Mouse (Mus musculus) liver, embryonic 13.5 days (tissue): Measurements from ENCODE around the gene 4930503B20Rik. TPM values are rescaled to one million over a fixed set of nuclear protein-coding genes. Genes with fewer than 3 reads are reported as not detected.

Experiments used
- ATAC-seq: fragments of 200-750 bp; cut with Nextera tagmentation; 2 replicates; pipeline ENCODE4 v1.8.0; 2017; ENCODE audit warnings: low read depth, mild to moderate bottlenecking, moderate number of reproducible peaks, moderate library complexity
- DNase-seq: peaks from one replicate; pipeline ENCODE4 v3.0.0; 2022
- H3K27ac ChIP-seq: fragments of 300-500 bp; sonication (generic); 2 replicates; pipeline ENCODE4 v1.5.1; 2015; ENCODE audit warnings: moderate library complexity, mild to moderate bottlenecking, inconsistent platforms
- H3K27me3 ChIP-seq: fragments of 300-500 bp; sonication (generic); 2 replicates; pipeline ENCODE4 v1.6.1; 2015; ENCODE audit warnings: mild to moderate bottlenecking, inconsistent platforms
- H3K36me3 ChIP-seq: fragments of 300-500 bp; sonication (generic); 2 replicates; pipeline ENCODE4 v1.6.1; 2015; ENCODE audit warnings: mild to moderate bottlenecking, inconsistent platforms
- H3K4me1 ChIP-seq: fragments of 300-500 bp; sonication (generic); replicated peaks from 2 replicates; pipeline ENCODE4 v1.6.1; 2015; ENCODE audit warnings: inconsistent platforms
- H3K4me2 ChIP-seq: fragments of 300-500 bp; sonication (generic); 2 replicates; pipeline ENCODE4 v1.6.1; 2015; ENCODE audit warnings: inconsistent platforms, mild to moderate bottlenecking, moderate library complexity
- H3K4me3 ChIP-seq: fragments of 300-500 bp; sonication (generic); replicated peaks from 2 replicates; pipeline ENCODE4 v1.5.1; 2015; ENCODE audit warnings: mild to moderate bottlenecking, inconsistent platforms
- H3K9ac ChIP-seq: fragments of 300-500 bp; sonication (generic); 2 replicates; pipeline ENCODE4 v1.6.1; 2015; ENCODE audit warnings: mild to moderate bottlenecking, inconsistent platforms
- H3K9me3 ChIP-seq: fragments of 300-500 bp; sonication (generic); replicated peaks from 2 replicates; pipeline ENCODE4 v1.6.1; 2016; ENCODE audit warnings: inconsistent platforms
- WGBS: fragments of 180-500 bp; shearing (Covaris S2); methylation state at CpG from one replicate; pipeline ENCODE4 v1.1.7; 2015; ENCODE audit not compliant: insufficient replicate concordance; 5-methylcytosine and 5-hydroxymethylcytosine counted together
- polyA plus RNA-seq: library from polyadenylated mRNA; unstranded; fragments of >200 nt; fragmentation: Nextera tagmentation; extraction: Ambion mirVana; gene quantifications from 2 replicates; pipeline ENCODE4 v1.2.1, GENCODE M21; 2015

4930503B20Rik gene
- polyA plus RNA-seq, 1 experiment from 2014 or later = not detected

- WGBS = 79% methylated on average over 16 of the region's 16 CpGs
- no peak overlapping the region for H3K4me2 ChIP-seq
- DNase-seq = no peak
- no peak overlapping the region for H3K4me3 ChIP-seq
- H3K36me3 ChIP-seq = no peaks in the 10 kb centered on the region
- no peak for ATAC-seq
- H3K9me3 ChIP-seq = no peaks in the 10 kb centered on the region
- H3K4me1 ChIP-seq = peaks cover 2% of the 10 kb centered on the region; the same call in 1 of the 2 replicates
- H3K27ac ChIP-seq = no peak overlapping the region
- H3K9ac ChIP-seq = no peak overlapping the region
- peaks cover 8% of the 10 kb centered on the region for H3K27me3 ChIP-seq
These were observed 28.5 kb upstream of the 4930503B20Rik start for GRCm38 (mm10) chr3:146679646-146680045.

- Histone ChIP-seq H3K27ac (no peak overlapping the region), H3K9ac (no peak overlapping the region), H3K4me1 (no peaks in the 10 kb centered on the region), H3K36me3 (no peaks in the 10 kb centered on the region), H3K4me3 (no peak overlapping the region), H3K9me3 (no peaks in the 10 kb centered on the region), H3K4me2 (no peak overlapping the region), H3K27me3 (peaks cover 1% of the 10 kb centered on the region; the same call in 1 of the 2 replicates)
- DNase-seq (no peak), ATAC-seq (no peak)
- 76% methylated on average over 4 of the region's 4 CpGs for WGBS
These were observed 25.1 kb upstream of the 4930503B20Rik start for GRCm38 (mm10) chr3:146676193-146676592.

- 63% methylated on average over 1 of the region's 1 CpGs for WGBS
- Histone ChIP-seq H3K9me3 (no peaks in the 10 kb centered on the region), H3K4me1 (no peaks in the 10 kb centered on the region), H3K36me3 (no peaks in the 10 kb centered on the region), H3K9ac (no peak overlapping the region), H3K4me3 (no peak overlapping the region), H3K27ac (no peak overlapping the region), H3K4me2 (no peak overlapping the region), H3K27me3 (peaks cover 4% of the 10 kb centered on the region; the same call in 1 of the 2 replicates)
- DNase-seq (no peak), ATAC-seq (no peak)
These were observed 24.0 kb upstream of the 4930503B20Rik start for GRCm38 (mm10) chr3:146675101-146675500.

DNA sequence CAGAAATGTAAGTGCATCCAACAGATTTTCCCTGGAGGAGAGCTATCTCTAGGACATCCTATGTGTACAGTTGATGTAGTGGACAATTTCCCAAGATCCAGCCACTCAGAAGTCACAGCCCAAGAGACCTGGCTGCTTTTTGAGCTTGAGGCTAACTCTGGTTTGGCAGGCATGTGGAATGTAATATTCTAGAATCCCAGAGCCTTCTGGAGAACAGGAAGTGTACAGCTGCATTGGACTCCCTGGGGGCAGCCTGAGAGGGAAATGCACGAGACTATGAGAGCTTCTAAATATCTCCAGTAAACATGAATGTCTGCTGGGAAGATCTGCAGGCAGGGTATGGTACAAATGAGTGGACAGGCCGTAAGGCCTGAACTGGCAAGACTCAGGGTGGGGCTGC is 20.0 kb upstream of the 4930503B20Rik start:
- ATAC-seq (no peak), DNase-seq (no peak)
- Histone ChIP-seq H3K4me1 (no peaks in the 10 kb centered on the region), H3K36me3 (no peaks in the 10 kb centered on the region), H3K9ac (no peak overlapping the region), H3K4me2 (no peak overlapping the region), H3K4me3 (no peak overlapping the region), H3K9me3 (no peaks in the 10 kb centered on the region), H3K27ac (no peak overlapping the region), H3K27me3 (peaks cover 4% of the 10 kb centered on the region; the same call in 1 of the 2 replicates)
- whole genome bisulfite sequencing = 52% methylated on average over 2 of the region's 2 CpGs

DNA sequence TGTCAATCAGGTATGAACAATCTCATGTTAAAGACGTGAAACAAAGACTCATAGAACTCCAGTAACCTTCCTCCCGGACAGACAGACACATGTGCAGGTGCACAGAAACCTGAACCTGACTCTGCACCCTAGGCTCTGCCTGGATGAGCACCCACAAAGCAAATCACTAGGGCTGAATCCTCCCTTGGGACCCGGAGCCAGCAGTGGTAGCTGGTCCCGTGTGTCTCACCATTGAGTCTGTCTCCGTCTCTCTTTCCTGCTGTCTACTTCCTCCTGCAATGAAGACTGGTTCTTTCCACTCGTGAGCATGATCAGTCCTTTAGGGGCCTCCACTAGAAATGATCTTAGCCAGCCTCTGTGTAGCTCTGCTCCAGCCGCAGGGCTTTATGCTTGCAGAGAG is 10.8 kb upstream of the 4930503B20Rik start:
- Histone ChIP-seq H3K4me3 (no peak overlapping the region), H3K36me3 (no peaks in the 10 kb centered on the region), H3K4me2 (no peak overlapping the region), H3K9ac (no peak overlapping the region), H3K9me3 (no peaks in the 10 kb centered on the region), H3K27me3 (0 out of 2 replicates have a peak, but pooled peaks cover 5% of the 10 kb centered on the region), H3K4me1 (no peaks in the 10 kb centered on the region), H3K27ac (no peak overlapping the region)
- DNase-seq = no peak
- no peak for ATAC-seq
- WGBS = 57% methylated on average over 7 of the region's 7 CpGs

DNA sequence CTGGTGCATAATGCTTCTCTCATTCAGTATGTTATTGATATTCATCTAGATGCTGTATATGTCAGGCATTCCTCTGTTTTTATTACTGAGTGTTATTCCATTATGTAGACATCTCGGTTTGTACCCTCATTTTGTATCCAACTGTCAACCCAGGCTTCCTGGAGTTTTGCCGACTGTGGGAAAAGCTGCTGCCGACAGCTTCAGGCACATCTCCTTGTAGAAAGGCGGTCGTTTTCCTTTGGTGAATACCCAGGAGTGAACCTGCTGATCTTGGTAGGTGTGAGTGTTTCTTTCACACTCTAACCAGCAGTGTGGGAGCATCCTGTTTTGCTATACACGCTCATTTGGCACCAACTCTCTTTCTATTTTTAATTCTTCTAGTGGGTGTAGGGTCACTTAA is 9.9 kb upstream of the 4930503B20Rik start:
- ATAC-seq (no peak), DNase-seq (no peak)
- H3K27ac ChIP-seq = no peak overlapping the region
- H3K4me2 ChIP-seq = no peak overlapping the region
- no peak overlapping the region for H3K9ac ChIP-seq
- no peaks in the 10 kb centered on the region for H3K36me3 ChIP-seq
- H3K27me3 ChIP-seq = 0 out of 2 replicates have a peak, but pooled peaks cover 5% of the 10 kb centered on the region
- H3K4me1 ChIP-seq = peaks cover 1% of the 10 kb centered on the region
- 60% methylated on average over 6 of the region's 6 CpGs for WGBS
- no peaks in the 10 kb centered on the region for H3K9me3 ChIP-seq
- H3K4me3 ChIP-seq = no peak overlapping the region

DNA sequence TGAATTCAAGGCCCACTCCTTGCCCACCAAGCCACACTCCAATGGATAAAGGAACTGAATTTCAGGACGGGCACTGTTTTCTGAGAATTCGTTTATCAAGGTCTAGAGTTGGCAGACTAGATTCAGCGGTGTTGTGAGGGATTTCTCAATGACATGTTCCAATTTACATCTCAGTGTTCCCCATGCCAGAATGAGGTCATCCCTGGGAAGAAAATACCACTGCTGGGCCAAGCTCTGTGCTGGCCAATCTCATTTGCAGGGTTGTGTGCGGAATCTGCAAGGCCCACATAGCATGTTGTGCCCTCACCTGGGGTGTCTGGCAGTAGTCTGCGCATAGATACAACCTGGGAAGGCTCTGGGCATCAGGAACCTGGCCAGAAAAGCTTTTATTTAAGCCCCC is 8.2 kb upstream of the 4930503B20Rik start:
- ATAC-seq (no peak), DNase-seq (no peak)
- Histone ChIP-seq H3K9me3 (no peaks in the 10 kb centered on the region), H3K9ac (no peak overlapping the region), H3K4me2 (no peak overlapping the region), H3K27ac (no peak overlapping the region), H3K27me3 (0 out of 2 replicates have a peak, but pooled peaks cover 5% of the 10 kb centered on the region), H3K4me1 (peaks cover 16% of the 10 kb centered on the region), H3K4me3 (no peak overlapping the region), H3K36me3 (no peaks in the 10 kb centered on the region)
- 79% methylated on average over 5 of the region's 5 CpGs for WGBS

DNA sequence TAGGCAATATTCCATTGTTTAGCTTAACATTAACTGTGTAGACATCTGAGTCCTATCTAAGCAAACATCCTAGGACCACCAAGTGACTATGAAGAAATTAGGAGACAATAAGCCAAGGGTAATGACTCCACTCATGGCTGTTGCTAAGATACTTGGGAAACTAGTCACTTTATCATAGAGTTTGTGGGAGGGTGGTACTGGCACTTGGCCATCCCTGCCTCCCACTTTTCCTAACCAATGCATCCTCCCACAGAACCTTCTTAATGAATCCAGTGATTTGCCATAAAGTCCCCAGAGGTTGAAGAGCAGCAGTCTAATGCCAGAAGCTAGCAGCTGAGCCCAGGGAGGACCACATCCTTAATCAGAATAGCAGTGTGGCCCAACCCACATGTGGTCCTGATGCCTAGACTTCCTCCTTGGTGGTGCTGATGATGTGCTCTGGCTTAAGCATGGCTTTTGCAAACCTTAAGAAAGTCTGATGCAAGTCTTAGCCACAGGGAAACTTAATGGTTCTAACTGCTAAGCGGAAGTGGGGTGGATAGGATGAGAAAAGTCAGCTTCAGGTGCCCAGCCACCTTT is 7.0 kb upstream of the 4930503B20Rik start:
- Histone ChIP-seq H3K9me3 (no peaks in the 10 kb centered on the region), H3K27ac (no peak overlapping the region), H3K9ac (no peak overlapping the region), H3K36me3 (no peaks in the 10 kb centered on the region), H3K4me2 (no peak overlapping the region), H3K4me3 (no peak overlapping the region), H3K4me1 (peaks cover 27% of the 10 kb centered on the region), H3K27me3 (no peaks in the 10 kb centered on the region)
- WGBS = 77% methylated on average over 1 of the region's 1 CpGs
- ATAC-seq (no peak), DNase-seq (no peak)

GRCm38 (mm10) chr3:146657433-146657832 is 6.3 kb upstream of the 4930503B20Rik start:
- WGBS = 77% methylated on average over 5 of the region's 5 CpGs
- H3K4me3 ChIP-seq = no peak overlapping the region
- ATAC-seq (no peak), DNase-seq (no peak)
- no peak overlapping the region for H3K4me2 ChIP-seq
- peaks cover 32% of the 10 kb centered on the region for H3K4me1 ChIP-seq
- H3K9ac ChIP-seq = no peak overlapping the region
- H3K27ac ChIP-seq = no peak overlapping the region
- no peaks in the 10 kb centered on the region for H3K9me3 ChIP-seq
- H3K27me3 ChIP-seq = no peaks in the 10 kb centered on the region
- H3K36me3 ChIP-seq = no peaks in the 10 kb centered on the region

- peak; percentile 63 for DNase-seq
- H3K27ac ChIP-seq = peak overlapping the region; percentile 93
These were observed 4.0 kb upstream of the 4930503B20Rik start for GRCm38 (mm10) chr3:146655111-146655577.

GRCm38 (mm10) chr3:146653692-146654091 is 2.6 kb upstream of the 4930503B20Rik start:
- H3K4me3 ChIP-seq = 0 out of 2 replicates have a peak overlapping the region, but pooled peaks have one; percentile 9
- peak; percentile 70 for DNase-seq

More at GRCm38 (mm10) chr3:146655111-146655577, 4.0 kb upstream of the 4930503B20Rik start:
- peak; percentile 81 for ATAC-seq
- 22% methylated on average over 2 of the region's 2 CpGs for WGBS
- Histone ChIP-seq H3K4me3 (no peak overlapping the region), H3K27me3 (no peaks in the 10 kb centered on the region), H3K9me3 (no peaks in the 10 kb centered on the region), H3K4me1 (peaks cover 34% of the 10 kb centered on the region), H3K9ac (peak overlapping the region; percentile 38; the same call in 1 of the 2 replicates), H3K4me2 (peak overlapping the region; percentile 48), H3K36me3 (no peaks in the 10 kb centered on the region)

DNA sequence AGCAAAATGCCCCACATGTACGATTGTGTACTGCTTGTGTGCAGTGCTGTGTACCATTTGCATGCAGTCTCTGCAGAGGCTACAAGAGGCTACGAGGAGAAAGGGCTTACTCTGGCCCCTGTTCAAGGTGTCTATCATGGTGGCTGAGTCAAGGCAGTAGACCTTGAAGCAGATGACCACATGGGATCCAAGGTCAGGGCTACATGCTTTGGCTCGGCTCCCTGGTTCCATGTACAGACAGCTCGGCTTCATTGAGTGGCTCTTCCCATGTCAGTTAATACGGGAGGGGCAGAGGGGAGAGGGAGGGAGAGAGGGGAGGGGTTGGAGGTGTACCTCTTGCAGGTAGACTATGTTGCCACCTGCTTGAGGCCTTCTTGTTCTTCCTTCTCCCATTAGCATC is 1.3 kb upstream of the 4930503B20Rik start:
- Histone ChIP-seq H3K36me3 (no peaks in the 10 kb centered on the region), H3K4me2 (no peak overlapping the region), H3K27ac (no peak overlapping the region), H3K4me1 (peaks cover 34% of the 10 kb centered on the region), H3K27me3 (0 out of 2 replicates have a peak, but pooled peaks cover 3% of the 10 kb centered on the region), H3K4me3 (no peak overlapping the region), H3K9me3 (no peaks in the 10 kb centered on the region), H3K9ac (no peak overlapping the region)
- WGBS = 76% methylated on average over 5 of the region's 5 CpGs
- ATAC-seq (no peak), DNase-seq (no peak)

More at GRCm38 (mm10) chr3:146653692-146654091, 2.6 kb upstream of the 4930503B20Rik start:
- Histone ChIP-seq H3K9ac (peak overlapping the region; percentile 54), H3K36me3 (no peaks in the 10 kb centered on the region), H3K27ac (peak overlapping the region; percentile 85), H3K4me1 (peaks cover 34% of the 10 kb centered on the region), H3K9me3 (no peaks in the 10 kb centered on the region), H3K4me2 (peak overlapping the region; percentile 60), H3K27me3 (0 out of 2 replicates have a peak, but pooled peaks cover 3% of the 10 kb centered on the region)
- 20% methylated on average over 6 of the region's 6 CpGs for WGBS
- ATAC-seq = peak; percentile 95
